12 mouse cellular contexts compared by ENCODE assay signal in genomic region chr10:56980821-56981220, GRCm38 (mm10).
DNase-seq lines count a peak whose midpoint lies in the region; ATAC-seq lines count a peak whose summit lies in the region.
"Had no signal": no experiment of that assay in that cellular context is flagged by ENCODE, and none has a peak within 500 bp of the region (broad histone marks: within the 10 kb centered on the region; RNA-seq: fewer than 3 reads in every experiment).

No protein-coding gene starts in this region.

- 18% methylated on average over 3 of the region's 3 CpGs for WGBS in heart, embryonic 11.5 days (ENCODE audit: insufficient replicate concordance)
- WGBS in limb, embryonic 10.5 days, result 49% methylated on average over 3 of the region's 3 CpGs

- H3K36me3 ChIP-seq in heart, embryonic 11.5 days (ENCODE audit: control insufficient read depth, insufficient read depth, low read length), result no peaks in the 10 kb centered on the region
- H3K36me3 ChIP-seq in limb, embryonic 10.5 days, result no peaks in the 10 kb centered on the region
- H3K36me3 ChIP-seq: embryonic facial prominence, embryonic 13.5 days had no signal

- H3K4me3 ChIP-seq in heart, embryonic 11.5 days (ENCODE audit: low read depth, low read length), result no peak overlapping the region
- no peak overlapping the region for H3K4me3 ChIP-seq in limb, embryonic 10.5 days
- H3K4me3 ChIP-seq: embryonic facial prominence, embryonic 13.5 days had no signal

- H3K27ac ChIP-seq in heart, embryonic 11.5 days (ENCODE audit: low read depth, low read length), result peak overlapping the region; percentile 8; the same call in 1 of the 2 replicates
- H3K27ac ChIP-seq in limb, embryonic 10.5 days, result peak overlapping the region; percentile 74; the same call in 1 of the 2 replicates
- H3K27ac ChIP-seq: embryonic facial prominence, embryonic 13.5 days had no signal

- no peak overlapping the region for H3K4me2 ChIP-seq in heart, embryonic 11.5 days
- H3K4me2 ChIP-seq: embryonic facial prominence, embryonic 13.5 days had no signal

- H3K9me3 ChIP-seq in heart, embryonic 11.5 days (replicated peaks; ENCODE audit: control insufficient read depth, low read length), result no peaks in the 10 kb centered on the region
- H3K9me3 ChIP-seq in limb, embryonic 10.5 days (replicated peaks), result no peaks in the 10 kb centered on the region
- H3K9me3 ChIP-seq: embryonic facial prominence, embryonic 13.5 days had no signal

- no peak overlapping the region for H3K9ac ChIP-seq in heart, embryonic 11.5 days (ENCODE audit: low read depth, low read length)
- H3K9ac ChIP-seq: embryonic facial prominence, embryonic 13.5 days had no signal

- DNase-seq in heart, adult 11 months, result peak; percentile 98
- DNase-seq in limb, embryonic 10.5 days (ENCODE audit: low spot score), result no peak
- DNase-seq in lung, postnatal 25 days (ENCODE audit: low spot score), result peak; percentile 71
- no peak for DNase-seq in kidney, adult 8-10 months
- no peak for DNase-seq in layer of hippocampus, postnatal 25 days (ENCODE audit: extremely low spot score in 1 of 2, low spot score in 1 of 2)
- DNase-seq in testis, postnatal 10 days (ENCODE audit: low spot score), result no peak
- DNase-seq: adrenal gland, postnatal 25 days; cerebellum, adult 2 months had no signal

- ATAC-seq in heart, embryonic 11.5 days (replicated peaks; ENCODE audit: insufficient number of reproducible peaks, low FRiP score, low TSS enrichment), result peak; percentile 84
- ATAC-seq: forebrain, embryonic 16.5 days had no signal

- no peaks in the 10 kb centered on the region for H3K27me3 ChIP-seq in heart, embryonic 11.5 days (ENCODE audit: control insufficient read depth, insufficient read depth, low read length)
- no peaks in the 10 kb centered on the region for H3K27me3 ChIP-seq in limb, embryonic 10.5 days (ENCODE audit: low read depth, poor library complexity, severe bottlenecking)
- H3K27me3 ChIP-seq: CH12.LX; embryonic facial prominence, embryonic 13.5 days had no signal

- peaks cover 10% of the 10 kb centered on the region for H3K4me1 ChIP-seq in heart, embryonic 11.5 days (ENCODE audit: control insufficient read depth, insufficient read depth, low read length)
- H3K4me1 ChIP-seq in limb, embryonic 10.5 days, result peaks cover 48% of the 10 kb centered on the region

Comparison
In these comparisons a context has a peak if more than half of its experiments do, and no peak if none do; other contexts are left out.
1. DNase-seq: peak in heart, adult 11 months (single experiment) and lung, postnatal 25 days (single experiment); none in limb, embryonic 10.5 days (single experiment), kidney, adult 8-10 months (0 of 2), layer of hippocampus, postnatal 25 days (0 of 2) and testis, postnatal 10 days (single experiment).